Mouse (Mus musculus): ENCODE results near the gene Pxylp1.

DNA sequence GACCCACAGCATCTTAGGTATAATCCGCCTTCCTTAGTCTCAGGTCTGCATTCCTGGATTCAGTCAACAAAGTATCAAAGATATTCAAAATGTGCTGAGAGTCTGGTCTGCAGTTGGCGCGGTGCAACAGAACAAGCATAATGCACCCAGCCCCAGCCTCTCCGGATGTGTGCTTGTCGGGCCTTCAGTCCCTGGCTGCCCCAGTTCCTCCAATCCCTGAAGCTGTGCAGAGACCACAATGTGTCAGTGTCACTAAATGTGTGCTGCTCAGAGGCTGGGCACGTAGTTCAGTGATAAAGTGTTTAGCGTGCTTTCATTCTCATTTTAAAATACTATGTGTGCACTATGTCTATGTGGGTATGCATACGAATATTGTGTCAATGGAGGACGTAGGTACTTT, 108.8 kb downstream of the Pxylp1 start:
- TF ChIP-seq POLR2A (IDR thresholded peaks at IDR 0.05; ENCODE audit: borderline replicate concordance, extremely low read depth, low read depth, low read length) = no peak
- TF ChIP-seq CTCF (IDR thresholded peaks at IDR 0.05; ENCODE audit: insufficient read depth, low read length) = no peak
